Mouse (Mus musculus) midbrain, embryonic 14.5 days (tissue): ENCODE measurements around the gene Ptges3l. TPM values are rescaled to one million over a fixed set of nuclear protein-coding genes. Genes with fewer than 3 reads are reported as not detected.
"Not testable (repeated sequence)": the region's sequence is repeated elsewhere in the genome, so short reads cannot be mapped to it uniquely, and the experiment has no call there.

Experiments used
- ATAC-seq: fragments of 200-750 bp; cut with Nextera tagmentation; 2 replicates; pipeline ENCODE4 v1.8.0; 2017; ENCODE audit warnings: moderate number of reproducible peaks, moderate library complexity; ENCODE audit not compliant: low FRiP score, low TSS enrichment
- DNase-seq: peaks from one replicate; pipeline ENCODE4 v3.0.0-alpha.2; 2015
- H3K27ac ChIP-seq: fragments of 300-500 bp; sonication (generic); replicated peaks from 2 replicates; pipeline ENCODE4 v1.5.1; 2014; ENCODE audit warnings: mild to moderate bottlenecking, low read depth, low read length, moderate library complexity
- H3K27me3 ChIP-seq: fragments of 300-500 bp; sonication (generic); 2 replicates; pipeline ENCODE4 v1.6.1; 2014; ENCODE audit warnings: low read length, control low read depth, mixed read lengths; ENCODE audit not compliant: control insufficient read depth, insufficient read depth
- H3K36me3 ChIP-seq: fragments of 300-500 bp; sonication (generic); 2 replicates; pipeline ENCODE4 v1.6.1; 2014; ENCODE audit warnings: low read length, control low read depth; ENCODE audit not compliant: control insufficient read depth, insufficient read depth
- H3K4me1 ChIP-seq: fragments of 300-500 bp; sonication (generic); 2 replicates; pipeline ENCODE4 v1.6.1; 2014; ENCODE audit warnings: mild to moderate bottlenecking, antibody characterized with exemption, low read length, control low read depth; ENCODE audit not compliant: control insufficient read depth, insufficient read depth
- H3K4me2 ChIP-seq: fragments of 300-500 bp; sonication (generic); 2 replicates; pipeline ENCODE4 v1.6.1; 2014; ENCODE audit warnings: mild to moderate bottlenecking, low read length, moderate library complexity
- H3K4me3 ChIP-seq: fragments of 300-500 bp; sonication (generic); replicated peaks from 2 replicates; pipeline ENCODE4 v1.5.1; 2014; ENCODE audit warnings: low read depth, low read length
- H3K9ac ChIP-seq: fragments of 300-500 bp; sonication (generic); replicated peaks from 2 replicates; pipeline ENCODE4 v1.6.1; 2014; ENCODE audit warnings: mild to moderate bottlenecking, low read length, moderate library complexity
- H3K9me3 ChIP-seq: fragments of 300-500 bp; sonication (generic); 2 replicates; pipeline ENCODE4 v1.6.1; 2016; ENCODE audit warnings: low read length, control low read depth, mixed read lengths; ENCODE audit not compliant: control insufficient read depth
- WGBS: fragments of 180-500 bp; shearing (Covaris S2); extraction: QIAGEN DNeasy Blood & Tissue Kit; methylation state at CpG from one replicate; pipeline ENCODE4 v1.1.7; 2014; 5-methylcytosine and 5-hydroxymethylcytosine counted together
- microRNA-seq: library from miRNA; unstranded; fragments of <30 nt; microRNA quantifications from one replicate; pipeline ENCODE4, GENCODE M21; 2016
- polyA plus RNA-seq: library from polyadenylated mRNA; unstranded; fragments of >200 nt; fragmentation: Nextera tagmentation; extraction: Ambion mirVana; gene quantifications from 2 replicates; pipeline ENCODE4 v1.2.1, GENCODE M21; 2014

Gene Ptges3l
- polyA plus RNA-seq, 1 experiment from 2014 or later: 1.1 TPM

GRCm38 (mm10) chr11:101378926-101379325 is 46.2 kb downstream of the Ptges3l start:
- no peaks in the 10 kb centered on the region for H3K36me3 ChIP-seq
- no peak overlapping the region for H3K4me3 ChIP-seq
- no peaks in the 10 kb centered on the region for H3K9me3 ChIP-seq
- no peak for DNase-seq
- H3K4me1 ChIP-seq: no peaks in the 10 kb centered on the region
- no peaks in the 10 kb centered on the region for H3K27me3 ChIP-seq
- no peak overlapping the region for H3K4me2 ChIP-seq
- H3K27ac ChIP-seq: no peak overlapping the region
- WGBS: 86% methylated on average over 6 of the region's 6 CpGs
- H3K9ac ChIP-seq: no peak overlapping the region
- ATAC-seq: no peak

- not testable (repeated sequence) for ATAC-seq, DNase-seq, H3K9ac ChIP-seq, H3K27ac ChIP-seq, H3K4me2 ChIP-seq, H3K9me3 ChIP-seq, H3K36me3 ChIP-seq, H3K27me3 ChIP-seq, H3K4me1 ChIP-seq, H3K4me3 ChIP-seq
- 91% methylated on average over 8 of the region's 8 CpGs for WGBS
Observed at GRCm38 (mm10) chr11:101378196-101378595, 46.9 kb downstream of the Ptges3l start.

GRCm38 (mm10) chr11:101374421-101374938 is 50.7 kb downstream of the Ptges3l start:
- Histone ChIP-seq H3K4me2 (no peak overlapping the region), H3K9me3 (no peaks in the 10 kb centered on the region), H3K9ac (no peak overlapping the region), H3K27me3 (no peaks in the 10 kb centered on the region), H3K27ac (no peak overlapping the region), H3K36me3 (no peaks in the 10 kb centered on the region), H3K4me3 (no peak overlapping the region), H3K4me1 (no peaks in the 10 kb centered on the region)
- WGBS: 75% methylated on average over 7 of the region's 7 CpGs
- ATAC-seq (no peak), DNase-seq (no peak)

GRCm38 (mm10) chr11:101370141-101370540 is 55.0 kb downstream of the Ptges3l start:
- no peak overlapping the region for H3K4me3 ChIP-seq
- WGBS: 80% methylated on average over 5 of the region's 5 CpGs
- no peak for DNase-seq

More at GRCm38 (mm10) chr11:101370141-101370540, 55.0 kb downstream of the Ptges3l start:
- no peaks in the 10 kb centered on the region for H3K27me3 ChIP-seq
- H3K36me3 ChIP-seq: no peaks in the 10 kb centered on the region
- H3K4me1 ChIP-seq: no peaks in the 10 kb centered on the region
- ATAC-seq: no peak
- H3K4me2 ChIP-seq: no peak overlapping the region
- no peak overlapping the region for H3K27ac ChIP-seq
- no peak overlapping the region for H3K9ac ChIP-seq
- H3K9me3 ChIP-seq: no peaks in the 10 kb centered on the region

Small RNAs within 50 kb of the gene (microRNA-seq; reads per million reads assigned to microRNA genes)
- gene Mir6929: not detected

Other genes with a start within 250 kb of the Ptges3l start
- gene Ccr10, start 249.9 kb downstream of the Ptges3l start, polyA plus RNA-seq: 0.16 TPM in 1 of 2 replicates, not detected in the other
- 25.1 and 25.6 TPM in 2 replicates for gene Ezh1, start 198.9 kb downstream of the Ptges3l start, polyA plus RNA-seq
- gene Ramp2, start 179.3 kb downstream of the Ptges3l start, polyA plus RNA-seq: 59.7 and 84.0 TPM in 2 replicates
- gene Vps25, start 171.6 kb downstream of the Ptges3l start, polyA plus RNA-seq: 111 and 134 TPM in 2 replicates
- 4.3 and 5.3 TPM in 2 replicates for gene Wnk4, start 164.8 kb downstream of the Ptges3l start, polyA plus RNA-seq
- 0.38 and 0.55 TPM in 2 replicates for gene Cntd1, start 146.3 kb downstream of the Ptges3l start, polyA plus RNA-seq
- gene Coa3, start 146.2 kb downstream of the Ptges3l start, polyA plus RNA-seq: 221 and 243 TPM in 2 replicates
- gene Becn1, start 123.0 kb downstream of the Ptges3l start, polyA plus RNA-seq: 148 and 193 TPM in 2 replicates
- gene Psme3, start 109.1 kb downstream of the Ptges3l start, polyA plus RNA-seq: 101 and 103 TPM in 2 replicates
- gene Aoc2, start 100.3 kb downstream of the Ptges3l start, polyA plus RNA-seq: 1.3 and 1.7 TPM in 2 replicates
- 0.04 TPM in 1 of 2 replicates, not detected in the other for gene Aoc3, start 94.7 kb downstream of the Ptges3l start, polyA plus RNA-seq
- gene G6pc, start 57.8 kb downstream of the Ptges3l start, polyA plus RNA-seq: not detected in 2 replicates
- 90.7 and 101 TPM in 2 replicates for gene Aarsd1, start 7.7 kb downstream of the Ptges3l start, polyA plus RNA-seq
- 7.5 and 7.6 TPM in 2 replicates for gene Gm27029, start 537 bp downstream of the Ptges3l start, polyA plus RNA-seq
- 21.1 and 23.1 TPM in 2 replicates for gene Rundc1, start 248 bp downstream of the Ptges3l start, polyA plus RNA-seq
- gene Rpl27, start 17.0 kb upstream of the Ptges3l start, polyA plus RNA-seq: 301 and 329 TPM in 2 replicates
- gene Ifi35, start 23.1 kb upstream of the Ptges3l start, polyA plus RNA-seq: 1.5 and 5.9 TPM in 2 replicates
- gene Rnd2, start 39.7 kb upstream of the Ptges3l start, polyA plus RNA-seq: 58.6 and 72.6 TPM in 2 replicates
- gene Vat1, start 40.9 kb upstream of the Ptges3l start, polyA plus RNA-seq: 99.9 and 129 TPM in 2 replicates
- 1.6 and 4.1 TPM in 2 replicates for gene Brca1, start 126.6 kb upstream of the Ptges3l start, polyA plus RNA-seq
- gene Nbr1, start 126.8 kb upstream of the Ptges3l start, polyA plus RNA-seq: 69.2 and 101 TPM in 2 replicates
- 1.2 and 3.5 TPM in 2 replicates for gene Tmem106a, start 156.9 kb upstream of the Ptges3l start, polyA plus RNA-seq
- gene Gm11634, start 173.9 kb upstream of the Ptges3l start, polyA plus RNA-seq: not detected in 2 replicates
- 13.2 and 14.0 TPM in 2 replicates for gene Rdm1, start 201.9 kb upstream of the Ptges3l start, polyA plus RNA-seq
- 3.9 and 4.5 TPM in 2 replicates for gene Arl4d, start 240.2 kb upstream of the Ptges3l start, polyA plus RNA-seq